Mouse (Mus musculus): ENCODE results near the gene Dlgap3. TPM values are rescaled to one million over a fixed set of nuclear protein-coding genes. Genes with fewer than 3 reads are reported as not detected.

Dlgap3 gene
- total and polyA plus RNA-seq, 2 experiments = 0.06 TPM; not detected in 1

- H3K79me2 ChIP-seq (ENCODE audit: control insufficient read depth, insufficient read depth, low read length) = no peaks in the 10 kb centered on the region
- no peak for TF ChIP-seq POLR2A (IDR thresholded peaks at IDR 0.05; ENCODE audit: extremely low read depth, insufficient read depth, low read length)
- TF ChIP-seq CTCF (IDR thresholded peaks at IDR 0.05; ENCODE audit: low read depth, low read length) = no peak
- H3K4me3 ChIP-seq (ENCODE audit: insufficient read depth, low read depth, low read length) = no peak overlapping the region
- no peak overlapping the region for H3K9ac ChIP-seq (ENCODE audit: low read depth, low read length)
- no peaks in the 10 kb centered on the region for H3K36me3 ChIP-seq (ENCODE audit: control insufficient read depth, insufficient read depth, low read length)
- H3K27me3 ChIP-seq (ENCODE audit: control insufficient read depth, insufficient read depth, low read length) = no peaks in the 10 kb centered on the region
- H3K27ac ChIP-seq (replicated peaks; ENCODE audit: insufficient read depth, low read depth, low read length) = no peak overlapping the region
- WGBS = 52% methylated on average over 6 of the region's 6 CpGs
- H3K4me1 ChIP-seq (ENCODE audit: control insufficient read depth, insufficient read depth, low read length) = no peaks in the 10 kb centered on the region
- DNase-seq (ENCODE audit: extremely low read depth, low read depth, low spot score) = no peak
These were observed 30.5 kb upstream of the Dlgap3 start for GRCm38 (mm10) chr4:127138486-127138885.

- Histone ChIP-seq H3K9ac (ENCODE audit: low read depth, low read length) (no peak overlapping the region), H3K36me3 (ENCODE audit: control insufficient read depth, insufficient read depth, low read length) (no peaks in the 10 kb centered on the region), H3K27me3 (ENCODE audit: control insufficient read depth, insufficient read depth, low read length) (no peaks in the 10 kb centered on the region), H3K79me2 (ENCODE audit: control insufficient read depth, insufficient read depth, low read length) (no peaks in the 10 kb centered on the region), H3K4me1 (ENCODE audit: control insufficient read depth, insufficient read depth, low read length) (no peaks in the 10 kb centered on the region), H3K27ac (replicated peaks; ENCODE audit: insufficient read depth, low read depth, low read length) (no peak overlapping the region), H3K4me3 (ENCODE audit: insufficient read depth, low read depth, low read length) (no peak overlapping the region)
- TF ChIP-seq CTCF (IDR thresholded peaks at IDR 0.05; ENCODE audit: low read depth, low read length) = no peak
- no peak for TF ChIP-seq POLR2A (IDR thresholded peaks at IDR 0.05; ENCODE audit: extremely low read depth, insufficient read depth, low read length)
- WGBS = 83% methylated on average over 13 of the region's 13 CpGs
- no peak for DNase-seq (ENCODE audit: extremely low read depth, low read depth, low spot score)
These were observed 19.0 kb upstream of the Dlgap3 start for GRCm38 (mm10) chr4:127150031-127150430.

GRCm38 (mm10) chr4:127153345-127153744 lies 15.7 kb upstream of the Dlgap3 start:
- H3K4me1 ChIP-seq (ENCODE audit: control insufficient read depth, insufficient read depth, low read length) = no peaks in the 10 kb centered on the region
- H3K27ac ChIP-seq (replicated peaks; ENCODE audit: insufficient read depth, low read depth, low read length) = no peak overlapping the region
- no peak overlapping the region for H3K9ac ChIP-seq (ENCODE audit: low read depth, low read length)
- H3K4me3 ChIP-seq (ENCODE audit: insufficient read depth, low read depth, low read length) = no peak overlapping the region
- H3K36me3 ChIP-seq (ENCODE audit: control insufficient read depth, insufficient read depth, low read length) = no peaks in the 10 kb centered on the region
- no peaks in the 10 kb centered on the region for H3K79me2 ChIP-seq (ENCODE audit: control insufficient read depth, insufficient read depth, low read length)
- no peaks in the 10 kb centered on the region for H3K27me3 ChIP-seq (ENCODE audit: control insufficient read depth, insufficient read depth, low read length)
- WGBS = 49% methylated on average over 1 of the region's 1 CpGs
- TF ChIP-seq POLR2A (IDR thresholded peaks at IDR 0.05; ENCODE audit: extremely low read depth, insufficient read depth, low read length) (no peak), CTCF (IDR thresholded peaks at IDR 0.05; ENCODE audit: low read depth, low read length) (no peak)
- no peak for DNase-seq (ENCODE audit: extremely low read depth, low read depth, low spot score)

GRCm38 (mm10) chr4:127155757-127156156 lies 13.2 kb upstream of the Dlgap3 start:
- Histone ChIP-seq H3K27me3 (ENCODE audit: control insufficient read depth, insufficient read depth, low read length) (no peaks in the 10 kb centered on the region), H3K36me3 (ENCODE audit: control insufficient read depth, insufficient read depth, low read length) (no peaks in the 10 kb centered on the region), H3K27ac (replicated peaks; ENCODE audit: insufficient read depth, low read depth, low read length) (no peak overlapping the region), H3K9ac (ENCODE audit: low read depth, low read length) (no peak overlapping the region), H3K79me2 (ENCODE audit: control insufficient read depth, insufficient read depth, low read length) (no peaks in the 10 kb centered on the region), H3K4me1 (ENCODE audit: control insufficient read depth, insufficient read depth, low read length) (no peaks in the 10 kb centered on the region), H3K4me3 (ENCODE audit: insufficient read depth, low read depth, low read length) (no peak overlapping the region)
- TF ChIP-seq POLR2A (IDR thresholded peaks at IDR 0.05; ENCODE audit: extremely low read depth, insufficient read depth, low read length) (no peak), CTCF (IDR thresholded peaks at IDR 0.05; ENCODE audit: low read depth, low read length) (no peak)
- no peak for DNase-seq (ENCODE audit: extremely low read depth, low read depth, low spot score)
- WGBS = 58% methylated on average over 5 of the region's 5 CpGs

GRCm38 (mm10) chr4:127157746-127158145 lies 11.3 kb upstream of the Dlgap3 start:
- Histone ChIP-seq H3K27ac (replicated peaks; ENCODE audit: insufficient read depth, low read depth, low read length) (no peak overlapping the region), H3K4me1 (ENCODE audit: control insufficient read depth, insufficient read depth, low read length) (no peaks in the 10 kb centered on the region), H3K79me2 (ENCODE audit: control insufficient read depth, insufficient read depth, low read length) (no peaks in the 10 kb centered on the region), H3K9ac (ENCODE audit: low read depth, low read length) (no peak overlapping the region), H3K4me3 (ENCODE audit: insufficient read depth, low read depth, low read length) (no peak overlapping the region), H3K27me3 (ENCODE audit: control insufficient read depth, insufficient read depth, low read length) (no peaks in the 10 kb centered on the region), H3K36me3 (ENCODE audit: control insufficient read depth, insufficient read depth, low read length) (no peaks in the 10 kb centered on the region)
- TF ChIP-seq POLR2A (IDR thresholded peaks at IDR 0.05; ENCODE audit: extremely low read depth, insufficient read depth, low read length) (no peak), CTCF (IDR thresholded peaks at IDR 0.05; ENCODE audit: low read depth, low read length) (no peak)
- WGBS = 83% methylated on average over 4 of the region's 4 CpGs
- no peak for DNase-seq (ENCODE audit: extremely low read depth, low read depth, low spot score)

GRCm38 (mm10) chr4:127163926-127164325 lies 5.1 kb upstream of the Dlgap3 start:
- no peak for DNase-seq (ENCODE audit: extremely low read depth, low read depth, low spot score)
- Histone ChIP-seq H3K27ac (replicated peaks; ENCODE audit: insufficient read depth, low read depth, low read length) (no peak overlapping the region), H3K4me1 (ENCODE audit: control insufficient read depth, insufficient read depth, low read length) (no peaks in the 10 kb centered on the region), H3K79me2 (ENCODE audit: control insufficient read depth, insufficient read depth, low read length) (no peaks in the 10 kb centered on the region), H3K27me3 (ENCODE audit: control insufficient read depth, insufficient read depth, low read length) (peaks cover 6% of the 10 kb centered on the region), H3K36me3 (ENCODE audit: control insufficient read depth, insufficient read depth, low read length) (no peaks in the 10 kb centered on the region), H3K4me3 (ENCODE audit: insufficient read depth, low read depth, low read length) (no peak overlapping the region), H3K9ac (ENCODE audit: low read depth, low read length) (no peak overlapping the region)
- TF ChIP-seq POLR2A (IDR thresholded peaks at IDR 0.05; ENCODE audit: extremely low read depth, insufficient read depth, low read length) (no peak), CTCF (IDR thresholded peaks at IDR 0.05; ENCODE audit: low read depth, low read length) (no peak)
- WGBS = 72% methylated on average over 8 of the region's 8 CpGs
